Comparison of ENCODE assay signal across 8 mouse cellular contexts in the genomic region with DNA sequence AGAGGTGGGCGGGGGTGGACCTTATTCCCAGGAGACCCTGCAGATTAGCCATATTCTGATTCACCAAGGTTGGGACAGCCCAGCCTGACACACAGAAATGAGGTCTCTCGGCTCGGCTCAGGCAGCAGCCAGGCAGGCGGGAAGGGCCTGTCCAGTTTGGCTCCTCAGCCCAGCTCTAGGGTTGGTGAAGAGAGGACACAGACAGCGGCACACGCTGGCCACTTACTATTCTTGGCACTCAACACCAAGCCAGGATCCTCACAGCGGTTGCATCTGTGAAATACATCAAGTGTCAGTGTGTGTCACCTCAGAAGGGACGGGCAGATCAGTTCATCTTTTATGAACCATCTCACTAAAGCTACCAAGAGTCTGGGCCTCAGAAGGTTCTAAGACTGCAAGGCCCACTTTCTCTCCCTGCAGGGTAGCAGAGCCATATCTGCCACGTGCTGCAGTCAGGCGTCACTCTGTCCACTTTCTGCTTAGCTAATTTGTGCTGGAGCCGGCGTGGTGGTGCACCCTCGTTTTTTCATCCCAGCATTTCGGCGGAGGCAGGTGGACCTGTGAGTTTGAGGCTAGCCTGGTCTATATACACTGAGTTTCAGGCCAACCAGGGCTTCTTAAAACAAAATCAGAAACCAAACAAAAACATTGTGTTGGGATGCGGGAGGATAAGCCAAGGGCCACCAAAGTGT. TPM values are rescaled to one million over a fixed set of nuclear protein-coding genes. Genes with fewer than 3 reads are reported as not detected.
DNase-seq lines count a peak whose midpoint lies in the region; ATAC-seq lines count a peak whose summit lies in the region.

No protein-coding gene starts in this region.

- peak overlapping the region; percentile 62 for H3K4me3 ChIP-seq in heart, embryonic 10.5 days
- peak overlapping the region; percentile 57 for H3K4me3 ChIP-seq in brown adipose tissue, adult 24 weeks (ENCODE audit: insufficient read depth, low read depth, low read length)
- H3K4me3 ChIP-seq in heart, embryonic 12.5 days, result peak overlapping the region; percentile 53
- H3K4me3 ChIP-seq in liver, embryonic 12.5 days, result peak overlapping the region; percentile 60

- 52% methylated on average over 16 of the region's 16 CpGs for WGBS in heart, embryonic 10.5 days
- 47% methylated on average over 16 of the region's 16 CpGs for WGBS in heart, embryonic 12.5 days
- 63% methylated on average over 16 of the region's 16 CpGs for WGBS in liver, embryonic 12.5 days (ENCODE audit: insufficient replicate concordance)

- peaks cover 57% of the 10 kb centered on the region for H3K4me1 ChIP-seq in heart, embryonic 10.5 days
- H3K4me1 ChIP-seq in brown adipose tissue, adult 24 weeks (ENCODE audit: control insufficient read depth, insufficient read depth, insufficient read length, low read length), result 0 out of 2 replicates have a peak, but pooled peaks cover 3% of the 10 kb centered on the region
- peaks cover 52% of the 10 kb centered on the region for H3K4me1 ChIP-seq in heart, embryonic 12.5 days (replicated peaks)
- H3K4me1 ChIP-seq in liver, embryonic 12.5 days, result peaks cover 47% of the 10 kb centered on the region

- H3K4me2 ChIP-seq in heart, embryonic 12.5 days, result peak overlapping the region; percentile 80
- peak overlapping the region; percentile 91 for H3K4me2 ChIP-seq in liver, embryonic 12.5 days

- ATAC-seq in heart, embryonic 12.5 days (ENCODE audit: insufficient number of reproducible peaks, low FRiP score), result no peak
- ATAC-seq in liver, embryonic 12.5 days, result no peak
- ATAC-seq in granulocyte monocyte progenitor cell, adult 5-6 weeks (replicated peaks; ENCODE audit: poor library complexity, severe bottlenecking), result no peak

- DNase-seq in heart, embryonic 10.5 days (ENCODE audit: low spot score), result no peak
- DNase-seq in heart, adult 9 months (ENCODE audit: low spot score in 2 of 2), result no peak
- no peak for DNase-seq in thymus, postnatal 10 days (ENCODE audit: low spot score in 2 of 2)
- no peak for DNase-seq in urinary bladder, adult 18-20 months (ENCODE audit: low spot score in 2 of 2)

- H3K9ac ChIP-seq in heart, embryonic 12.5 days, result peak overlapping the region; percentile 72
- H3K9ac ChIP-seq in liver, embryonic 12.5 days, result peak overlapping the region; percentile 71

- no peaks in the 10 kb centered on the region for H3K9me3 ChIP-seq in heart, embryonic 10.5 days
- no peaks in the 10 kb centered on the region for H3K9me3 ChIP-seq in heart, embryonic 12.5 days (replicated peaks)
- no peaks in the 10 kb centered on the region for H3K9me3 ChIP-seq in liver, embryonic 12.5 days (replicated peaks)

- peaks cover 19% of the 10 kb centered on the region for H3K36me3 ChIP-seq in heart, embryonic 10.5 days
- peaks cover 15% of the 10 kb centered on the region for H3K36me3 ChIP-seq in heart, embryonic 12.5 days
- H3K36me3 ChIP-seq in liver, embryonic 12.5 days, result peaks cover 10% of the 10 kb centered on the region

- no peaks in the 10 kb centered on the region for H3K27me3 ChIP-seq in heart, embryonic 10.5 days (ENCODE audit: insufficient read depth, poor library complexity, severe bottlenecking)
- no peaks in the 10 kb centered on the region for H3K27me3 ChIP-seq in heart, embryonic 12.5 days (replicated peaks)
- H3K27me3 ChIP-seq in liver, embryonic 12.5 days (replicated peaks), result peaks cover 34% of the 10 kb centered on the region

- peak overlapping the region; percentile 94 for H3K27ac ChIP-seq in heart, embryonic 10.5 days
- no peak overlapping the region for H3K27ac ChIP-seq in brown adipose tissue, adult 24 weeks (replicated peaks; ENCODE audit: low read depth, low read length)
- peak overlapping the region; percentile 93; the same call in 1 of the 2 replicates for H3K27ac ChIP-seq in heart, embryonic 12.5 days (ENCODE audit: poor library complexity, severe bottlenecking)
- 0 out of 2 replicates have a peak overlapping the region, but pooled peaks have one; percentile 14 for H3K27ac ChIP-seq in liver, embryonic 12.5 days

RNA-seq across cellular contexts. Expression of a gene that starts 50.4 kb away (rescaled TPM):
- polyA plus RNA-seq in heart, embryonic 10.5 days (2016; fragmentation: Nextera tagmentation; extraction: Ambion mirVana), result 38.2 and 41.1 TPM in 2 replicates
- 11.8 and 15.0 TPM in 2 replicates for polyA plus RNA-seq in brown adipose tissue, adult 24 weeks (2012; ENCODE audit: insufficient read depth, insufficient read length, missing spikeins)
- 27.5 and 31.1 TPM in 2 replicates for polyA plus RNA-seq in heart, embryonic 12.5 days (2016; fragmentation: Nextera tagmentation; extraction: Ambion mirVana)
- 29.2 and 30.9 TPM in 2 replicates for polyA plus RNA-seq in liver, embryonic 12.5 days (2016; fragmentation: Nextera tagmentation; extraction: Ambion mirVana)
- 45.0 and 65.8 TPM in 2 replicates for total RNA-seq in granulocyte monocyte progenitor cell, adult 5-6 weeks (2014; fragmentation: Nextera tagmentation)
- total RNA-seq in granulocyte monocyte progenitor cell, adult 5-6 weeks (2017), result 34.0 and 38.2 TPM in 2 replicates

RNA-seq across cellular contexts. Expression of a gene that starts 50.4 kb away (rescaled TPM):
- polyA plus RNA-seq in heart, embryonic 10.5 days (2016; fragmentation: Nextera tagmentation; extraction: Ambion mirVana), result 0.16 TPM in 1 of 2 replicates, not detected in the other
- not detected in 2 replicates for polyA plus RNA-seq in brown adipose tissue, adult 24 weeks (2012; ENCODE audit: insufficient read depth, insufficient read length, missing spikeins)
- polyA plus RNA-seq in heart, embryonic 12.5 days (2016; fragmentation: Nextera tagmentation; extraction: Ambion mirVana), result 0.17 and 0.26 TPM in 2 replicates
- polyA plus RNA-seq in liver, embryonic 12.5 days (2016; fragmentation: Nextera tagmentation; extraction: Ambion mirVana), result 0.14 and 0.23 TPM in 2 replicates
- not detected in 2 replicates for total RNA-seq in granulocyte monocyte progenitor cell, adult 5-6 weeks (2014; fragmentation: Nextera tagmentation)
- total RNA-seq in granulocyte monocyte progenitor cell, adult 5-6 weeks (2017), result 0.21 TPM in 1 of 2 replicates, not detected in the other

RNA-seq across cellular contexts. Expression of a gene that starts 57.5 kb away (rescaled TPM):
- polyA plus RNA-seq in heart, embryonic 10.5 days (2016; fragmentation: Nextera tagmentation; extraction: Ambion mirVana), result 30.9 and 33.8 TPM in 2 replicates
- 18.9 and 19.3 TPM in 2 replicates for polyA plus RNA-seq in brown adipose tissue, adult 24 weeks (2012; ENCODE audit: insufficient read depth, insufficient read length, missing spikeins)
- polyA plus RNA-seq in heart, embryonic 12.5 days (2016; fragmentation: Nextera tagmentation; extraction: Ambion mirVana), result 34.3 and 38.8 TPM in 2 replicates
- 18.8 and 20.1 TPM in 2 replicates for polyA plus RNA-seq in liver, embryonic 12.5 days (2016; fragmentation: Nextera tagmentation; extraction: Ambion mirVana)
- total RNA-seq in granulocyte monocyte progenitor cell, adult 5-6 weeks (2014; fragmentation: Nextera tagmentation), result 30.9 and 31.9 TPM in 2 replicates
- 52.7 and 57.6 TPM in 2 replicates for total RNA-seq in granulocyte monocyte progenitor cell, adult 5-6 weeks (2017)
